Mouse (Mus musculus): ENCODE measurements around the gene Cx3cr1. TPM values are rescaled to one million over a fixed set of nuclear protein-coding genes. Genes with fewer than 3 reads are reported as not detected.

Cx3cr1 gene
- polyA plus RNA-seq, 1 experiment from 2014 or later = 10.5 TPM

- H3K4me3 ChIP-seq (replicated peaks) = no peak overlapping the region
- no peak overlapping the region for H3K4me2 ChIP-seq
- H3K9me3 ChIP-seq (replicated peaks) = no peaks in the 10 kb centered on the region
- H3K27me3 ChIP-seq (replicated peaks) = peaks cover 2% of the 10 kb centered on the region; the same call in 1 of the 2 replicates
- no peak overlapping the region for H3K9ac ChIP-seq (replicated peaks)
- H3K27ac ChIP-seq (replicated peaks) = no peak overlapping the region
- WGBS = 35% methylated on average over 5 of the region's 5 CpGs
- ATAC-seq (ENCODE audit: low FRiP score) = no peak
- H3K4me1 ChIP-seq = no peaks in the 10 kb centered on the region
- no peaks in the 10 kb centered on the region for H3K36me3 ChIP-seq
Measured at GRCm38 (mm10) chr9:119991310-119991709, 78.4 kb downstream of the Cx3cr1 start.

GRCm38 (mm10) chr9:119988304-119988703 is 81.4 kb downstream of the Cx3cr1 start:
- 48% methylated on average over 7 of the region's 7 CpGs for WGBS
- ATAC-seq (ENCODE audit: low FRiP score) = no peak

GRCm38 (mm10) chr9:119985881-119986574 is 83.7 kb downstream of the Cx3cr1 start:
- Histone ChIP-seq H3K9me3 (replicated peaks) (no peaks in the 10 kb centered on the region), H3K4me2 (no peak overlapping the region), H3K4me1 (peaks cover 32% of the 10 kb centered on the region), H3K27me3 (replicated peaks) (peaks cover 9% of the 10 kb centered on the region), H3K36me3 (no peaks in the 10 kb centered on the region), H3K27ac (replicated peaks) (no peak overlapping the region), H3K4me3 (replicated peaks) (no peak overlapping the region), H3K9ac (replicated peaks) (no peak overlapping the region)
- ATAC-seq (ENCODE audit: low FRiP score) = no peak
- WGBS = 72% methylated on average over 10 of the region's 10 CpGs

More at GRCm38 (mm10) chr9:119988304-119988703, 81.4 kb downstream of the Cx3cr1 start:
- Histone ChIP-seq H3K4me1 (peaks cover 9% of the 10 kb centered on the region), H3K4me2 (no peak overlapping the region), H3K27me3 (replicated peaks) (peaks cover 2% of the 10 kb centered on the region; the same call in 1 of the 2 replicates), H3K9ac (replicated peaks) (no peak overlapping the region), H3K4me3 (replicated peaks) (no peak overlapping the region), H3K27ac (replicated peaks) (no peak overlapping the region), H3K36me3 (no peaks in the 10 kb centered on the region), H3K9me3 (replicated peaks) (no peaks in the 10 kb centered on the region)

GRCm38 (mm10) chr9:119984536-119985011 is 85.1 kb downstream of the Cx3cr1 start, which contains the start of gene Csrnp1:
Gene Csrnp1 (minus strand): TSS chr9:119984658.
- H3K4me1 ChIP-seq = peaks cover 38% of the 10 kb centered on the region
- no peak for ATAC-seq (ENCODE audit: low FRiP score)
- 10% methylated on average over 14 of the region's 14 CpGs for WGBS
- H3K9ac ChIP-seq (replicated peaks) = peak within 1 kb of the TSS; percentile 62
- H3K27ac ChIP-seq (replicated peaks) = peak within 1 kb of the TSS; percentile 33
- H3K36me3 ChIP-seq = no peaks in the 10 kb centered on the region
- peak within 1 kb of the TSS; percentile 64 for H3K4me3 ChIP-seq (replicated peaks)
- H3K9me3 ChIP-seq (replicated peaks) = no peaks in the 10 kb centered on the region
- H3K4me2 ChIP-seq = peak within 1 kb of the TSS; percentile 94
- peaks cover 9% of the 10 kb centered on the region for H3K27me3 ChIP-seq (replicated peaks)

- Histone ChIP-seq H3K36me3 (no peaks in the 10 kb centered on the region), H3K4me1 (peaks cover 38% of the 10 kb centered on the region), H3K27ac (replicated peaks) (peak overlapping the region; percentile 33), H3K9ac (replicated peaks) (peak overlapping the region; percentile 62), H3K27me3 (replicated peaks) (peaks cover 7% of the 10 kb centered on the region), H3K9me3 (replicated peaks) (no peaks in the 10 kb centered on the region), H3K4me3 (replicated peaks) (peak overlapping the region; percentile 64), H3K4me2 (peak overlapping the region; percentile 94)
- under 1% methylated on average over 77 of the region's 79 CpGs for WGBS
- peak; percentile 75 for ATAC-seq (ENCODE audit: low FRiP score)
Measured at GRCm38 (mm10) chr9:119983585-119984535, 85.8 kb downstream of the Cx3cr1 start.

- peaks cover 45% of the 10 kb centered on the region for H3K4me1 ChIP-seq
- H3K9ac ChIP-seq (replicated peaks) = peak overlapping the region; percentile 62
- H3K9me3 ChIP-seq (replicated peaks) = no peaks in the 10 kb centered on the region
- peak overlapping the region; percentile 64 for H3K4me3 ChIP-seq (replicated peaks)
- H3K27ac ChIP-seq (replicated peaks) = no peak overlapping the region
- no peaks in the 10 kb centered on the region for H3K36me3 ChIP-seq
- peaks cover 7% of the 10 kb centered on the region for H3K27me3 ChIP-seq (replicated peaks)
- ATAC-seq (ENCODE audit: low FRiP score) = no peak
- H3K4me2 ChIP-seq = peak overlapping the region; percentile 94
- under 1% methylated on average over 45 of the region's 48 CpGs for WGBS
Measured at GRCm38 (mm10) chr9:119982956-119983551, 86.6 kb downstream of the Cx3cr1 start.

GRCm38 (mm10) chr9:119982241-119982811 is 87.4 kb downstream of the Cx3cr1 start:
- Histone ChIP-seq H3K4me2 (peak overlapping the region; percentile 94), H3K36me3 (no peaks in the 10 kb centered on the region), H3K4me1 (peaks cover 52% of the 10 kb centered on the region), H3K9me3 (replicated peaks) (no peaks in the 10 kb centered on the region), H3K4me3 (replicated peaks) (peak overlapping the region; percentile 64), H3K9ac (replicated peaks) (peak overlapping the region; percentile 62; the same call in 1 of the 2 replicates), H3K27ac (replicated peaks) (peak overlapping the region; percentile 76; the same call in 1 of the 2 replicates), H3K27me3 (replicated peaks) (peaks cover 7% of the 10 kb centered on the region)
- peak; percentile 28; the same call in 1 of the 2 replicates for ATAC-seq (ENCODE audit: low FRiP score)
- under 1% methylated on average over 11 of the region's 11 CpGs for WGBS

GRCm38 (mm10) chr9:119981183-119982179 is 88.2 kb downstream of the Cx3cr1 start:
- Histone ChIP-seq H3K27ac (replicated peaks) (peak overlapping the region; percentile 76), H3K27me3 (replicated peaks) (peaks cover 7% of the 10 kb centered on the region), H3K36me3 (no peaks in the 10 kb centered on the region), H3K9ac (replicated peaks) (no peak overlapping the region), H3K4me1 (peaks cover 55% of the 10 kb centered on the region), H3K9me3 (replicated peaks) (no peaks in the 10 kb centered on the region), H3K4me3 (replicated peaks) (peak overlapping the region; percentile 64), H3K4me2 (peak overlapping the region; percentile 94)
- WGBS = 2% methylated on average over 16 of the region's 16 CpGs
- ATAC-seq (ENCODE audit: low FRiP score) = no peak

- Histone ChIP-seq H3K4me2 (peak overlapping the region; percentile 94), H3K27me3 (replicated peaks) (peaks cover 7% of the 10 kb centered on the region), H3K4me3 (replicated peaks) (no peak overlapping the region), H3K4me1 (peaks cover 55% of the 10 kb centered on the region), H3K9ac (replicated peaks) (no peak overlapping the region), H3K9me3 (replicated peaks) (no peaks in the 10 kb centered on the region), H3K27ac (replicated peaks) (peak overlapping the region; percentile 76), H3K36me3 (no peaks in the 10 kb centered on the region)
- no peak for ATAC-seq (ENCODE audit: low FRiP score)
- 8% methylated on average over 4 of the region's 4 CpGs for WGBS
Measured at GRCm38 (mm10) chr9:119980770-119981182, 88.9 kb downstream of the Cx3cr1 start.

GRCm38 (mm10) chr9:119979749-119980148 is 89.9 kb downstream of the Cx3cr1 start:
- no peaks in the 10 kb centered on the region for H3K9me3 ChIP-seq (replicated peaks)
- H3K4me3 ChIP-seq (replicated peaks) = no peak overlapping the region
- H3K27me3 ChIP-seq (replicated peaks) = peaks cover 7% of the 10 kb centered on the region
- WGBS = 60% methylated on average over 2 of the region's 2 CpGs
- ATAC-seq (ENCODE audit: low FRiP score) = no peak
- no peaks in the 10 kb centered on the region for H3K36me3 ChIP-seq
- H3K4me2 ChIP-seq = no peak overlapping the region
- peaks cover 55% of the 10 kb centered on the region for H3K4me1 ChIP-seq
- H3K9ac ChIP-seq (replicated peaks) = no peak overlapping the region
- H3K27ac ChIP-seq (replicated peaks) = no peak overlapping the region

Measured in neural tube, embryonic 15.5 days (tissue).